Mouse (Mus musculus): ENCODE results near the gene Nkpd1. TPM values are rescaled to one million over a fixed set of nuclear protein-coding genes. Genes with fewer than 3 reads are reported as not detected.

Gene Nkpd1
- polyA plus RNA-seq, 1 experiment from 2014 or later, result 1.2 TPM

- Histone ChIP-seq H3K27me3 (ENCODE audit: control insufficient read depth, insufficient read depth, low read length) (no peaks in the 10 kb centered on the region), H3K9ac (replicated peaks; ENCODE audit: low read depth, low read length) (no peak overlapping the region), H3K4me1 (ENCODE audit: control insufficient read depth, insufficient read depth, low read length) (no peaks in the 10 kb centered on the region), H3K4me3 (ENCODE audit: low read depth, low read length) (no peak overlapping the region), H3K27ac (ENCODE audit: low read depth, low read length) (no peak overlapping the region), H3K4me2 (ENCODE audit: low read depth, low read length) (no peak overlapping the region), H3K9me3 (ENCODE audit: control insufficient read depth, low read length) (no peaks in the 10 kb centered on the region), H3K36me3 (ENCODE audit: control insufficient read depth, insufficient read depth, low read length) (no peaks in the 10 kb centered on the region)
- 74% methylated on average over 12 of the region's 12 CpGs for WGBS
- ATAC-seq (ENCODE audit: low read depth), result no peak
Measured at GRCm38 (mm10) chr7:19500420-19501363, 16.9 kb upstream of the Nkpd1 start.

GRCm38 (mm10) chr7:19501658-19502057, 16.0 kb upstream of the Nkpd1 start:
- H3K27ac ChIP-seq (ENCODE audit: low read depth, low read length), result no peak overlapping the region
- no peak overlapping the region for H3K9ac ChIP-seq (replicated peaks; ENCODE audit: low read depth, low read length)
- H3K4me2 ChIP-seq (ENCODE audit: low read depth, low read length), result no peak overlapping the region
- no peak for ATAC-seq (ENCODE audit: low read depth)
- H3K27me3 ChIP-seq (ENCODE audit: control insufficient read depth, insufficient read depth, low read length), result no peaks in the 10 kb centered on the region
- no peaks in the 10 kb centered on the region for H3K36me3 ChIP-seq (ENCODE audit: control insufficient read depth, insufficient read depth, low read length)
- no peaks in the 10 kb centered on the region for H3K4me1 ChIP-seq (ENCODE audit: control insufficient read depth, insufficient read depth, low read length)
- no peaks in the 10 kb centered on the region for H3K9me3 ChIP-seq (ENCODE audit: control insufficient read depth, low read length)
- H3K4me3 ChIP-seq (ENCODE audit: low read depth, low read length), result no peak overlapping the region
- 75% methylated on average over 4 of the region's 4 CpGs for WGBS

- H3K27me3 ChIP-seq (ENCODE audit: control insufficient read depth, insufficient read depth, low read length), result no peaks in the 10 kb centered on the region
- H3K4me1 ChIP-seq (ENCODE audit: control insufficient read depth, insufficient read depth, low read length), result 0 out of 2 replicates have a peak, but pooled peaks cover 4% of the 10 kb centered on the region
- no peaks in the 10 kb centered on the region for H3K9me3 ChIP-seq (ENCODE audit: control insufficient read depth, low read length)
- no peak overlapping the region for H3K9ac ChIP-seq (replicated peaks; ENCODE audit: low read depth, low read length)
- WGBS, result 39% methylated on average over 5 of the region's 5 CpGs
- no peak for ATAC-seq (ENCODE audit: low read depth)
- no peak overlapping the region for H3K4me3 ChIP-seq (ENCODE audit: low read depth, low read length)
- H3K36me3 ChIP-seq (ENCODE audit: control insufficient read depth, insufficient read depth, low read length), result no peaks in the 10 kb centered on the region
- H3K4me2 ChIP-seq (ENCODE audit: low read depth, low read length), result no peak overlapping the region
- no peak overlapping the region for H3K27ac ChIP-seq (ENCODE audit: low read depth, low read length)
Measured at GRCm38 (mm10) chr7:19503481-19504068, 14.1 kb upstream of the Nkpd1 start.

- no peak overlapping the region for H3K27ac ChIP-seq (ENCODE audit: low read depth, low read length)
- H3K36me3 ChIP-seq (ENCODE audit: control insufficient read depth, insufficient read depth, low read length), result no peaks in the 10 kb centered on the region
- H3K9ac ChIP-seq (replicated peaks; ENCODE audit: low read depth, low read length), result no peak overlapping the region
- no peaks in the 10 kb centered on the region for H3K27me3 ChIP-seq (ENCODE audit: control insufficient read depth, insufficient read depth, low read length)
- peak overlapping the region; percentile 72 for H3K4me3 ChIP-seq (ENCODE audit: low read depth, low read length)
- ATAC-seq (ENCODE audit: low read depth), result no peak
- H3K9me3 ChIP-seq (ENCODE audit: control insufficient read depth, low read length), result no peaks in the 10 kb centered on the region
- H3K4me2 ChIP-seq (ENCODE audit: low read depth, low read length), result peak overlapping the region; percentile 92
- WGBS, result 28% methylated on average over 6 of the region's 6 CpGs
- H3K4me1 ChIP-seq (ENCODE audit: control insufficient read depth, insufficient read depth, low read length), result peaks cover 12% of the 10 kb centered on the region; the same call in 1 of the 2 replicates
Measured at GRCm38 (mm10) chr7:19506326-19506725, 11.3 kb upstream of the Nkpd1 start.

GRCm38 (mm10) chr7:19506969-19507611, 10.5 kb upstream of the Nkpd1 start:
- no peaks in the 10 kb centered on the region for H3K9me3 ChIP-seq (ENCODE audit: control insufficient read depth, low read length)
- peak overlapping the region; percentile 68 for H3K9ac ChIP-seq (replicated peaks; ENCODE audit: low read depth, low read length)
- H3K27ac ChIP-seq (ENCODE audit: low read depth, low read length), result peak overlapping the region; percentile 81; the same call in 1 of the 2 replicates
- H3K4me2 ChIP-seq (ENCODE audit: low read depth, low read length), result peak overlapping the region; percentile 92
- H3K27me3 ChIP-seq (ENCODE audit: control insufficient read depth, insufficient read depth, low read length), result no peaks in the 10 kb centered on the region
- no peaks in the 10 kb centered on the region for H3K36me3 ChIP-seq (ENCODE audit: control insufficient read depth, insufficient read depth, low read length)
- peaks cover 12% of the 10 kb centered on the region; the same call in 1 of the 2 replicates for H3K4me1 ChIP-seq (ENCODE audit: control insufficient read depth, insufficient read depth, low read length)
- peak overlapping the region; percentile 72 for H3K4me3 ChIP-seq (ENCODE audit: low read depth, low read length)
- ATAC-seq (ENCODE audit: low read depth), result peak; percentile 45
- under 1% methylated on average over 58 of the region's 71 CpGs for WGBS

- 3% methylated on average over 18 of the region's 18 CpGs for WGBS
- Histone ChIP-seq H3K4me1 (ENCODE audit: control insufficient read depth, insufficient read depth, low read length) (peaks cover 12% of the 10 kb centered on the region; the same call in 1 of the 2 replicates), H3K4me3 (ENCODE audit: low read depth, low read length) (peak overlapping the region; percentile 72), H3K4me2 (ENCODE audit: low read depth, low read length) (peak overlapping the region; percentile 92), H3K36me3 (ENCODE audit: control insufficient read depth, insufficient read depth, low read length) (no peaks in the 10 kb centered on the region), H3K27ac (ENCODE audit: low read depth, low read length) (peak overlapping the region; percentile 81), H3K9me3 (ENCODE audit: control insufficient read depth, low read length) (no peaks in the 10 kb centered on the region), H3K27me3 (ENCODE audit: control insufficient read depth, insufficient read depth, low read length) (no peaks in the 10 kb centered on the region), H3K9ac (replicated peaks; ENCODE audit: low read depth, low read length) (peak overlapping the region; percentile 68)
- ATAC-seq (ENCODE audit: low read depth), result no peak
Measured at GRCm38 (mm10) chr7:19507612-19507981, 10.0 kb upstream of the Nkpd1 start.

GRCm38 (mm10) chr7:19508150-19508923, 9.3 kb upstream of the Nkpd1 start, which contains the start of the genes Bloc1s3 and Trappc6a:
Bloc1s3 (minus strand) TSS chr7:19508367.
Trappc6a (plus strand) TSS chr7:19508395.
- H3K9ac ChIP-seq (replicated peaks; ENCODE audit: low read depth, low read length), result peak within 1 kb of the TSS; percentile 78
- no peaks in the 10 kb centered on the region for H3K36me3 ChIP-seq (ENCODE audit: control insufficient read depth, insufficient read depth, low read length)
- peaks cover 12% of the 10 kb centered on the region; the same call in 1 of the 2 replicates for H3K4me1 ChIP-seq (ENCODE audit: control insufficient read depth, insufficient read depth, low read length)
- no peaks in the 10 kb centered on the region for H3K27me3 ChIP-seq (ENCODE audit: control insufficient read depth, insufficient read depth, low read length)
- peak within 1 kb of the TSS; percentile 81 for H3K27ac ChIP-seq (ENCODE audit: low read depth, low read length)
- ATAC-seq (ENCODE audit: low read depth), result peak; percentile 94
- H3K4me3 ChIP-seq (ENCODE audit: low read depth, low read length), result peak within 1 kb of the TSS; percentile 72
- WGBS, result under 1% methylated on average over 56 of the region's 56 CpGs
- H3K9me3 ChIP-seq (ENCODE audit: control insufficient read depth, low read length), result no peaks in the 10 kb centered on the region
- peak within 1 kb of the TSS; percentile 92 for H3K4me2 ChIP-seq (ENCODE audit: low read depth, low read length)

- Histone ChIP-seq H3K27me3 (ENCODE audit: control insufficient read depth, insufficient read depth, low read length) (no peaks in the 10 kb centered on the region), H3K9me3 (ENCODE audit: control insufficient read depth, low read length) (no peaks in the 10 kb centered on the region), H3K4me1 (ENCODE audit: control insufficient read depth, insufficient read depth, low read length) (peaks cover 12% of the 10 kb centered on the region; the same call in 1 of the 2 replicates), H3K36me3 (ENCODE audit: control insufficient read depth, insufficient read depth, low read length) (no peaks in the 10 kb centered on the region), H3K9ac (replicated peaks; ENCODE audit: low read depth, low read length) (peak overlapping the region; percentile 78), H3K4me2 (ENCODE audit: low read depth, low read length) (peak overlapping the region; percentile 92), H3K27ac (ENCODE audit: low read depth, low read length) (peak overlapping the region; percentile 81), H3K4me3 (ENCODE audit: low read depth, low read length) (peak overlapping the region; percentile 72)
- WGBS, result 14% methylated on average over 15 of the region's 15 CpGs
- peak; percentile 12 for ATAC-seq (ENCODE audit: low read depth)
Measured at GRCm38 (mm10) chr7:19508924-19509568, 8.6 kb upstream of the Nkpd1 start.

Data from neural tube, embryonic 14.5 days (tissue).